Mouse (Mus musculus) B cell, adult 67 days (primary cell): ENCODE results near the gene Cypt12. TPM values are rescaled to one million over a fixed set of nuclear protein-coding genes. Genes with fewer than 3 reads are reported as not detected.

Experiments used
- total RNA-seq, 2 experiments: library from RNA; stranded (reverse); gene quantifications; 4 replicates each; pipeline ENCODE4 v1.2.4; 2023

The Cypt12 gene
- total RNA-seq: not detected

GRCm38 (mm10) chr3:17948299-17948698 lies at the start of gene Cypt12:
Cypt12 (plus strand) TSS chr3:17948410.

